In genomic region chr13:35786726-35787399, GRCm38 (mm10) we compare ENCODE assay signal across 18 mouse cellular contexts.
DNase-seq lines count a peak whose midpoint lies in the region; ATAC-seq and TF ChIP-seq lines count a peak whose summit lies in the region.
"Had no signal": no experiment of that assay in that cellular context is flagged by ENCODE, and none has a peak within 500 bp of the region (broad histone marks: within the 10 kb centered on the region; RNA-seq: fewer than 3 reads in every experiment).

No protein-coding gene starts in this region.

- intact Hi-C loops in heart, postnatal 14 days (cut with DNase I), result no loop called here

- peak; percentile 88 for ATAC-seq in liver, embryonic 12.5 days
- peak; percentile 51; the same call in 1 of the 2 replicates for ATAC-seq in forebrain, postnatal 0 days
- ATAC-seq: hindbrain, embryonic 16.5 days; midbrain, embryonic 15.5 days had no signal

- no peaks in the 10 kb centered on the region for H3K36me3 ChIP-seq in heart, embryonic 10.5 days
- no peaks in the 10 kb centered on the region for H3K36me3 ChIP-seq in liver, embryonic 12.5 days
- H3K36me3 ChIP-seq in forebrain, postnatal 0 days (ENCODE audit: insufficient read depth), result no peaks in the 10 kb centered on the region
- H3K36me3 ChIP-seq: midbrain, embryonic 15.5 days had no signal

- 72% methylated on average over 6 of the region's 6 CpGs for WGBS in heart, embryonic 10.5 days
- 66% methylated on average over 6 of the region's 6 CpGs for WGBS in liver, embryonic 12.5 days (ENCODE audit: insufficient replicate concordance)
- WGBS in forebrain, postnatal 0 days, result 80% methylated on average over 6 of the region's 6 CpGs

- H3K9ac ChIP-seq in liver, embryonic 12.5 days, result peak overlapping the region; percentile 24; the same call in 1 of the 2 replicates
- H3K9ac ChIP-seq in forebrain, postnatal 0 days, result no peak overlapping the region
- H3K9ac ChIP-seq: midbrain, embryonic 15.5 days had no signal

- peak overlapping the region; percentile 48 for H3K4me2 ChIP-seq in liver, embryonic 12.5 days
- H3K4me2 ChIP-seq in forebrain, postnatal 0 days (ENCODE audit: low read depth), result no peak overlapping the region
- H3K4me2 ChIP-seq: midbrain, embryonic 15.5 days had no signal

- H3K4me1 ChIP-seq in heart, embryonic 10.5 days, result peaks cover 75% of the 10 kb centered on the region
- peaks cover 95% of the 10 kb centered on the region for H3K4me1 ChIP-seq in liver, embryonic 12.5 days
- no peaks in the 10 kb centered on the region for H3K4me1 ChIP-seq in forebrain, postnatal 0 days (ENCODE audit: insufficient read depth)

- no peak overlapping the region for H3K4me3 ChIP-seq in heart, embryonic 10.5 days
- H3K4me3 ChIP-seq in liver, embryonic 12.5 days, result no peak overlapping the region; the same call in 1 of the 2 replicates
- no peak overlapping the region for H3K4me3 ChIP-seq in forebrain, postnatal 0 days (ENCODE audit: low read depth, low read length)
- H3K4me3 ChIP-seq: midbrain, embryonic 15.5 days; myocyte had no signal

- H3K27me3 ChIP-seq in heart, embryonic 10.5 days (ENCODE audit: insufficient read depth, poor library complexity, severe bottlenecking), result no peaks in the 10 kb centered on the region
- no peaks in the 10 kb centered on the region for H3K27me3 ChIP-seq in liver, embryonic 12.5 days (replicated peaks)
- H3K27me3 ChIP-seq in forebrain, postnatal 0 days (ENCODE audit: insufficient read depth, low read length), result no peaks in the 10 kb centered on the region
- H3K27me3 ChIP-seq: midbrain, embryonic 15.5 days had no signal

- 0 out of 2 replicates have a peak overlapping the region, but pooled peaks have one; percentile 57 for H3K27ac ChIP-seq in heart, embryonic 10.5 days
- H3K27ac ChIP-seq in liver, embryonic 12.5 days, result peak overlapping the region; percentile 73
- no peak overlapping the region for H3K27ac ChIP-seq in forebrain, postnatal 0 days (ENCODE audit: low read depth, low read length)
- H3K27ac ChIP-seq: midbrain, embryonic 15.5 days had no signal

- DNase-seq in heart, embryonic 10.5 days (ENCODE audit: low spot score), result no peak
- no peak for DNase-seq in heart, postnatal 14 days
- DNase-seq in liver, result no peak
- no peak for DNase-seq in forebrain, postnatal 0 days
- DNase-seq in right cerebral cortex, adult 18-20 months, result no peak
- no peak for DNase-seq in adrenal gland, postnatal 10 days
- DNase-seq: cerebellum, adult 9-10 months; heart, postnatal 36 days; kidney, adult 11 months; kidney, postnatal 10 days; left cerebral cortex, postnatal 4 days; lung, postnatal 10 days; spleen, adult 18-20 months; thymus, adult 2 months had no signal

- TF ChIP-seq CTCF in forebrain, postnatal 0 days (IDR thresholded peaks at IDR 0.05; ENCODE audit: low read depth), result no peak

- H3K9me3 ChIP-seq in heart, embryonic 10.5 days, result no peaks in the 10 kb centered on the region
- no peaks in the 10 kb centered on the region for H3K9me3 ChIP-seq in liver, embryonic 12.5 days (replicated peaks)
- H3K9me3 ChIP-seq in forebrain, postnatal 0 days (ENCODE audit: low read length), result no peaks in the 10 kb centered on the region
- H3K9me3 ChIP-seq: midbrain, embryonic 15.5 days had no signal
